Mouse (Mus musculus): Measurements from ENCODE around the gene Tnpo1. TPM values are rescaled to one million over a fixed set of nuclear protein-coding genes. Genes with fewer than 3 reads are reported as not detected.

Tnpo1 gene
- polyA plus RNA-seq, 1 experiment from 2014 or later: 52.2 TPM

GRCm38 (mm10) chr13:98910801-98911200 is 15.4 kb downstream of the Tnpo1 start:
- Histone ChIP-seq H3K36me3 (ENCODE audit: control insufficient read depth, insufficient read depth, low read length) (0 out of 2 replicates have a peak, but pooled peaks cover 4% of the 10 kb centered on the region), H3K4me1 (ENCODE audit: control insufficient read depth, insufficient read depth, low read length) (peaks cover 11% of the 10 kb centered on the region; the same call in 1 of the 2 replicates), H3K4me3 (ENCODE audit: low read depth, low read length) (no peak overlapping the region), H3K9ac (ENCODE audit: low read depth, low read length) (no peak overlapping the region), H3K9me3 (replicated peaks; ENCODE audit: control insufficient read depth, low read length) (no peaks in the 10 kb centered on the region), H3K27ac (ENCODE audit: low read depth, low read length) (no peak overlapping the region), H3K27me3 (ENCODE audit: control insufficient read depth, insufficient read depth, low read length) (no peaks in the 10 kb centered on the region), H3K4me2 (no peak overlapping the region)
- 78% methylated on average over 3 of the region's 3 CpGs for WGBS (ENCODE audit: insufficient replicate concordance)
- ATAC-seq (replicated peaks; ENCODE audit: insufficient number of reproducible peaks, low FRiP score, low TSS enrichment): no peak

GRCm38 (mm10) chr13:98904608-98905007 is 21.6 kb downstream of the Tnpo1 start:
- no peaks in the 10 kb centered on the region for H3K4me1 ChIP-seq (ENCODE audit: control insufficient read depth, insufficient read depth, low read length)
- no peak overlapping the region for H3K27ac ChIP-seq (ENCODE audit: low read depth, low read length)
- no peak overlapping the region for H3K4me2 ChIP-seq
- H3K4me3 ChIP-seq (ENCODE audit: low read depth, low read length): no peak overlapping the region
- no peak overlapping the region for H3K9ac ChIP-seq (ENCODE audit: low read depth, low read length)
- no peaks in the 10 kb centered on the region for H3K27me3 ChIP-seq (ENCODE audit: control insufficient read depth, insufficient read depth, low read length)
- no peak for ATAC-seq (replicated peaks; ENCODE audit: insufficient number of reproducible peaks, low FRiP score, low TSS enrichment)
- no peaks in the 10 kb centered on the region for H3K9me3 ChIP-seq (replicated peaks; ENCODE audit: control insufficient read depth, low read length)
- H3K36me3 ChIP-seq (ENCODE audit: control insufficient read depth, insufficient read depth, low read length): peaks cover 13% of the 10 kb centered on the region
- WGBS (ENCODE audit: insufficient replicate concordance): 94% methylated on average over 2 of the region's 2 CpGs

GRCm38 (mm10) chr13:98902366-98903025 is 23.7 kb downstream of the Tnpo1 start:
- Histone ChIP-seq H3K4me2 (no peak overlapping the region), H3K36me3 (ENCODE audit: control insufficient read depth, insufficient read depth, low read length) (peaks cover 13% of the 10 kb centered on the region), H3K27me3 (ENCODE audit: control insufficient read depth, insufficient read depth, low read length) (no peaks in the 10 kb centered on the region), H3K4me3 (ENCODE audit: low read depth, low read length) (no peak overlapping the region), H3K27ac (ENCODE audit: low read depth, low read length) (no peak overlapping the region), H3K9me3 (replicated peaks; ENCODE audit: control insufficient read depth, low read length) (no peaks in the 10 kb centered on the region), H3K4me1 (ENCODE audit: control insufficient read depth, insufficient read depth, low read length) (no peaks in the 10 kb centered on the region), H3K9ac (ENCODE audit: low read depth, low read length) (no peak overlapping the region)
- ATAC-seq (replicated peaks; ENCODE audit: insufficient number of reproducible peaks, low FRiP score, low TSS enrichment): no peak
- WGBS (ENCODE audit: insufficient replicate concordance): 92% methylated on average over 8 of the region's 8 CpGs

- H3K9ac ChIP-seq (ENCODE audit: low read depth, low read length): no peak overlapping the region
- no peak for ATAC-seq (replicated peaks; ENCODE audit: insufficient number of reproducible peaks, low FRiP score, low TSS enrichment)
- H3K27me3 ChIP-seq (ENCODE audit: control insufficient read depth, insufficient read depth, low read length): no peaks in the 10 kb centered on the region
- peaks cover 4% of the 10 kb centered on the region; the same call in 1 of the 2 replicates for H3K36me3 ChIP-seq (ENCODE audit: control insufficient read depth, insufficient read depth, low read length)
- H3K4me2 ChIP-seq: no peak overlapping the region
- H3K4me1 ChIP-seq (ENCODE audit: control insufficient read depth, insufficient read depth, low read length): peaks cover 9% of the 10 kb centered on the region
- H3K27ac ChIP-seq (ENCODE audit: low read depth, low read length): no peak overlapping the region
- H3K9me3 ChIP-seq (replicated peaks; ENCODE audit: control insufficient read depth, low read length): no peaks in the 10 kb centered on the region
- no peak overlapping the region for H3K4me3 ChIP-seq (ENCODE audit: low read depth, low read length)
- WGBS (ENCODE audit: insufficient replicate concordance): 77% methylated on average over 3 of the region's 3 CpGs
Measured at GRCm38 (mm10) chr13:98899550-98899949, 26.6 kb downstream of the Tnpo1 start.

- H3K9ac ChIP-seq (ENCODE audit: low read depth, low read length): no peak overlapping the region
- WGBS (ENCODE audit: insufficient replicate concordance): 88% methylated on average over 5 of the region's 5 CpGs
Measured at GRCm38 (mm10) chr13:98897577-98897976, 28.6 kb downstream of the Tnpo1 start.

GRCm38 (mm10) chr13:98896434-98897126 is 29.6 kb downstream of the Tnpo1 start:
- no peak for ATAC-seq (replicated peaks; ENCODE audit: insufficient number of reproducible peaks, low FRiP score, low TSS enrichment)
- Histone ChIP-seq H3K9ac (ENCODE audit: low read depth, low read length) (no peak overlapping the region), H3K36me3 (ENCODE audit: control insufficient read depth, insufficient read depth, low read length) (no peaks in the 10 kb centered on the region), H3K4me1 (ENCODE audit: control insufficient read depth, insufficient read depth, low read length) (peaks cover 19% of the 10 kb centered on the region), H3K27me3 (ENCODE audit: control insufficient read depth, insufficient read depth, low read length) (no peaks in the 10 kb centered on the region), H3K4me3 (ENCODE audit: low read depth, low read length) (no peak overlapping the region), H3K4me2 (no peak overlapping the region), H3K9me3 (replicated peaks; ENCODE audit: control insufficient read depth, low read length) (no peaks in the 10 kb centered on the region), H3K27ac (ENCODE audit: low read depth, low read length) (no peak overlapping the region)
- 72% methylated on average over 7 of the region's 7 CpGs for WGBS (ENCODE audit: insufficient replicate concordance)

More at GRCm38 (mm10) chr13:98897577-98897976, 28.6 kb downstream of the Tnpo1 start:
- Histone ChIP-seq H3K27ac (ENCODE audit: low read depth, low read length) (no peak overlapping the region), H3K4me2 (no peak overlapping the region), H3K36me3 (ENCODE audit: control insufficient read depth, insufficient read depth, low read length) (0 out of 2 replicates have a peak, but pooled peaks cover 3% of the 10 kb centered on the region), H3K27me3 (ENCODE audit: control insufficient read depth, insufficient read depth, low read length) (no peaks in the 10 kb centered on the region), H3K4me1 (ENCODE audit: control insufficient read depth, insufficient read depth, low read length) (peaks cover 16% of the 10 kb centered on the region), H3K9me3 (replicated peaks; ENCODE audit: control insufficient read depth, low read length) (no peaks in the 10 kb centered on the region), H3K4me3 (ENCODE audit: low read depth, low read length) (no peak overlapping the region)
- no peak for ATAC-seq (replicated peaks; ENCODE audit: insufficient number of reproducible peaks, low FRiP score, low TSS enrichment)

- Histone ChIP-seq H3K9me3 (replicated peaks; ENCODE audit: control insufficient read depth, low read length) (no peaks in the 10 kb centered on the region), H3K4me1 (ENCODE audit: control insufficient read depth, insufficient read depth, low read length) (peaks cover 22% of the 10 kb centered on the region), H3K27me3 (ENCODE audit: control insufficient read depth, insufficient read depth, low read length) (no peaks in the 10 kb centered on the region), H3K36me3 (ENCODE audit: control insufficient read depth, insufficient read depth, low read length) (no peaks in the 10 kb centered on the region), H3K4me3 (ENCODE audit: low read depth, low read length) (no peak overlapping the region), H3K27ac (ENCODE audit: low read depth, low read length) (no peak overlapping the region), H3K4me2 (no peak overlapping the region), H3K9ac (ENCODE audit: low read depth, low read length) (no peak overlapping the region)
- no peak for ATAC-seq (replicated peaks; ENCODE audit: insufficient number of reproducible peaks, low FRiP score, low TSS enrichment)
- WGBS (ENCODE audit: insufficient replicate concordance): 88% methylated on average over 4 of the region's 4 CpGs
Measured at GRCm38 (mm10) chr13:98896013-98896412, 30.2 kb downstream of the Tnpo1 start.

GRCm38 (mm10) chr13:98894900-98895299 is 31.3 kb downstream of the Tnpo1 start:
- ATAC-seq (replicated peaks; ENCODE audit: insufficient number of reproducible peaks, low FRiP score, low TSS enrichment): no peak
- Histone ChIP-seq H3K36me3 (ENCODE audit: control insufficient read depth, insufficient read depth, low read length) (no peaks in the 10 kb centered on the region), H3K4me1 (ENCODE audit: control insufficient read depth, insufficient read depth, low read length) (peaks cover 24% of the 10 kb centered on the region), H3K4me3 (ENCODE audit: low read depth, low read length) (no peak overlapping the region), H3K9ac (ENCODE audit: low read depth, low read length) (no peak overlapping the region), H3K27ac (ENCODE audit: low read depth, low read length) (no peak overlapping the region), H3K27me3 (ENCODE audit: control insufficient read depth, insufficient read depth, low read length) (no peaks in the 10 kb centered on the region), H3K9me3 (replicated peaks; ENCODE audit: control insufficient read depth, low read length) (no peaks in the 10 kb centered on the region), H3K4me2 (no peak overlapping the region)
- WGBS (ENCODE audit: insufficient replicate concordance): 71% methylated on average over 2 of the region's 2 CpGs
